Mouse (Mus musculus) limb, embryonic 14.5 days (tissue): ENCODE results near the gene Tpcn1. TPM values are rescaled to one million over a fixed set of nuclear protein-coding genes. Genes with fewer than 3 reads are reported as not detected.

Source experiments
- ATAC-seq: fragments of 200-750 bp; cut with Nextera tagmentation; 2 replicates; pipeline ENCODE4 v1.8.0; 2017; ENCODE audit warnings: low read depth, moderate number of reproducible peaks, moderate TSS enrichment; ENCODE audit not compliant: low FRiP score
- DNase-seq: peaks from one replicate; pipeline ENCODE4 v3.0.0-alpha.2; 2015; ENCODE audit warnings: low spot score
- H3K27ac ChIP-seq: fragments of 300-500 bp; sonication (generic); replicated peaks from 2 replicates; pipeline ENCODE4 v1.5.1; 2014; ENCODE audit warnings: low read depth, mild to moderate bottlenecking, low read length, moderate library complexity, mixed read lengths
- H3K27me3 ChIP-seq: fragments of 300-500 bp; sonication (generic); 2 replicates; pipeline ENCODE4 v1.6.1; 2014; ENCODE audit warnings: low read length, mixed read lengths; ENCODE audit not compliant: control insufficient read depth, insufficient read depth
- H3K36me3 ChIP-seq: fragments of 300-500 bp; sonication (generic); 2 replicates; pipeline ENCODE4 v1.6.1; 2014; ENCODE audit warnings: mild to moderate bottlenecking, low read length, moderate library complexity, mixed read lengths; ENCODE audit not compliant: control insufficient read depth, insufficient read depth
- H3K4me1 ChIP-seq: fragments of 300-500 bp; sonication (generic); 2 replicates; pipeline ENCODE4 v1.6.1; 2014; ENCODE audit warnings: antibody characterized with exemption, low read length, mixed read lengths; ENCODE audit not compliant: control insufficient read depth, insufficient read depth
- H3K4me2 ChIP-seq: fragments of 300-500 bp; sonication (generic); replicated peaks from 2 replicates; pipeline ENCODE4 v1.6.1; 2014; ENCODE audit warnings: low read depth, mild to moderate bottlenecking, low read length, moderate library complexity; ENCODE audit not compliant: severe bottlenecking
- H3K4me3 ChIP-seq: fragments of 300-500 bp; sonication (generic); replicated peaks from 2 replicates; pipeline ENCODE4 v1.5.1; 2014; ENCODE audit warnings: low read length
- H3K9ac ChIP-seq: fragments of 300-500 bp; sonication (generic); 2 replicates; pipeline ENCODE4 v1.6.1; 2014; ENCODE audit warnings: mild to moderate bottlenecking, low read depth, low read length, moderate library complexity; ENCODE audit not compliant: severe bottlenecking
- H3K9me3 ChIP-seq: fragments of 300-500 bp; sonication (generic); 2 replicates; pipeline ENCODE4 v1.6.1; 2016; ENCODE audit warnings: low read length; ENCODE audit not compliant: control insufficient read depth
- POLR2A ChIP-seq: fragments of 200-500 bp; IDR thresholded peaks from 2 replicates; pipeline ENCODE4 v1.8.0; 2012; ENCODE audit warnings: inconsistent platforms, mild to moderate bottlenecking, moderate library complexity, borderline replicate concordance; ENCODE audit not compliant: insufficient read depth, insufficient read length; ENCODE audit errors: extremely low read depth
- WGBS: fragments of 180-500 bp; shearing (Covaris S2); extraction: QIAGEN DNeasy Blood & Tissue Kit; methylation state at CpG from one replicate; pipeline ENCODE4 v1.1.7; 2014; 5-methylcytosine and 5-hydroxymethylcytosine counted together
- polyA plus RNA-seq, 2 experiments: library from polyadenylated mRNA; depleted of rRNA in 1 of 2; stranded (reverse) in 1 of 2; unstranded in 1 of 2; fragments of >200 nt; fragmentation: Nextera tagmentation in 1 of 2; extraction: Ambion mirVana in 1 of 2; gene quantifications; 2 replicates each; pipeline versions ENCODE4 v1.2.1 to v1.2.3; 2012 to 2014

Tpcn1 gene
- polyA plus RNA-seq, 2 experiments: 25.2 to 47.1 TPM

DNA sequence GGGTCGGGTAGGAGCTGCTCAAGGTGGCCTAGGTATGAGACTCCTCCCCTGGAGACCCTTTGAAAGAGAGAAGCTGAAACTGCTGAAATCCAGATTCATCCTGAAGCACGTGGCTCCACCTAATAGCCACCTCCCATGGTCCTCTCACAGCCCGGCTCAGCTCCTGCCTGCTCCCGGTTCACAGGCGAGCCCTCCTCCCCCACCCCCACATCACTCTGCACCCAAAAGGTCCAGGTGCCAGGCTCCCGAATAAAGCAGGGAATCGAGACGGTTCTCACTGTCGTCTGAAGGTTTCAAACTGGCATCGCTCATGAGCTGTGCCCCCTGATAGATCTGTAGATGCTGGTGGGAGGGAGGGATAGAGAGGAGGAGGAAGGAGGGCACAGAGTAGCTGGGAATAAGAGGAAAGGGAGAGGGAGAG is 16.8 kb upstream of the Tpcn1 start:
- 4% methylated on average over 10 of the region's 10 CpGs for WGBS
- Histone ChIP-seq H3K9ac (peak overlapping the region; percentile 25; the same call in 1 of the 2 replicates), H3K27ac (no peak overlapping the region), H3K4me1 (no peaks in the 10 kb centered on the region), H3K36me3 (0 out of 2 replicates have a peak, but pooled peaks cover 10% of the 10 kb centered on the region), H3K4me3 (peak overlapping the region; percentile 35), H3K4me2 (peak overlapping the region; percentile 61), H3K9me3 (no peaks in the 10 kb centered on the region), H3K27me3 (no peaks in the 10 kb centered on the region)
- TF ChIP-seq POLR2A: no peak
- peak; percentile 14; the same call in 1 of the 2 replicates for ATAC-seq
- no peak for DNase-seq

DNA sequence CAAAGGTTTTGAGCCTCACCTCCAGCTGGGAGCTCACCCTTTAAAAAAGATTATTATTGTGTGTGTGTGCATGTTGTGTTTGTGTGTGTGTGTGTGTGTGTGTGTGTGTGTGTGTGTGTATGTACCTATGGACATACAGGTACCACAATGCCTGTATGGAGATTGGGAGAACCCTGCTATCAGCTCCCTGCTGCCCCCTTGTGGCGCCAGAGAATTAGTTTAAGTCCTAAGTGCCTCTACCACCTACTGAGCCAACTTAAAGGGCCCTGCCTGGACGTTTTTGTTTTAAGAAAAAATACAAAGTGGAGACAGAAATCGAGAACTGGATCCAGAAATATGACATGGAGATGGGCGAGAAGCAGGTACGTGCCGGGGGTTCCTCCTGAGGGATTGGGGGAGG is 16.4 kb upstream of the Tpcn1 start:
- ATAC-seq (peak; percentile 46; the same call in 1 of the 2 replicates), DNase-seq (peak; percentile 76)
- no peaks in the 10 kb centered on the region for H3K27me3 ChIP-seq
- 0 out of 2 replicates have a peak, but pooled peaks cover 10% of the 10 kb centered on the region for H3K36me3 ChIP-seq
- peak overlapping the region; percentile 35 for H3K4me3 ChIP-seq
- 4% methylated on average over 6 of the region's 6 CpGs for WGBS
- H3K4me1 ChIP-seq: no peaks in the 10 kb centered on the region
- no peak for TF ChIP-seq POLR2A
- peak overlapping the region; percentile 61 for H3K4me2 ChIP-seq
- no peak overlapping the region for H3K27ac ChIP-seq
- H3K9me3 ChIP-seq: no peaks in the 10 kb centered on the region
- 0 out of 2 replicates have a peak overlapping the region, but pooled peaks have one; percentile 25 for H3K9ac ChIP-seq

DNA sequence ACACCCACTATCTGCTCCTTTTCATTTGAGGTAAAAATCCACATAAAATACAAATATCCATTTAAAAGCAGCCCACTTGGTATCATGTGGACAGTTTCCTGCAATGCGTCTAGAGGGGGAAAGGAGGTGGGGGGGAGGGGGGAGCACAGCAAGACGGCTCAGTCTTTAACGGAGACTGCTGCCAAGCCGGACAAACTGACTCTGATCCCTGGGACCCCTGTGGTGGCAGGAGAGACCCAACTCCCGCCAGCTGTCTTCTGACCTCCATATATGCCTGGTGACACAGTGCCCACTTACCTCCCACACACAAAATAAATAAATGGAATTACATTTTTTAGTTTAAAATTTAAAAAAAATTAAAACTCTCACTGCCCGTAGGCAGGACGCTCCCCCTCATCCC is 15.0 kb upstream of the Tpcn1 start:
- Histone ChIP-seq H3K36me3 (0 out of 2 replicates have a peak, but pooled peaks cover 4% of the 10 kb centered on the region), H3K9ac (no peak overlapping the region), H3K4me3 (no peak overlapping the region), H3K9me3 (no peaks in the 10 kb centered on the region), H3K27me3 (no peaks in the 10 kb centered on the region), H3K27ac (no peak overlapping the region), H3K4me2 (no peak overlapping the region), H3K4me1 (no peaks in the 10 kb centered on the region)
- ATAC-seq: no peak
- DNase-seq: no peak
- 52% methylated on average over 7 of the region's 7 CpGs for WGBS
- TF ChIP-seq POLR2A: no peak

DNA sequence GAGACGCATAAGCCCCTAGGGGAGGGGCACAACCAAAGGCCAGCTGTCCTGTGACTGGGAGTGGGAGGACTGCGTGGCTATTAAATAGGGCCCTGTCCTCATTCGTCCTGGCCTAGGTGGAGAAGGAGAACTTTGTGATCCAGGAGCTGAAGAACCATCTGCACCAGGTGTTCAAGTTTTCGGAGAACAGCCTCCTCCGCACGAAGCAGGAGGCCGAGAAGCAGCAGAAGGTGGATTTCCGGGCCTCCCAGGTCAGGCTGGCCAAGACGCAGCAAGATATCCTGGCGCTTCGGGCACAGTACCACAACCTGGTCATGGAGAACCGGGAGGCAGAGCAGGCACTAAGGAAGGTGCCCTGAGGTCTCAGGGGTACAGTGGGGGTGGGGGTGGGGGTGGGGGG is 13.7 kb upstream of the Tpcn1 start:
- no peaks in the 10 kb centered on the region for H3K27me3 ChIP-seq
- no peak for TF ChIP-seq POLR2A
- no peak overlapping the region for H3K4me3 ChIP-seq
- H3K9me3 ChIP-seq: no peaks in the 10 kb centered on the region
- ATAC-seq: no peak
- H3K9ac ChIP-seq: no peak overlapping the region
- WGBS: 93% methylated on average over 12 of the region's 12 CpGs
- H3K36me3 ChIP-seq: no peaks in the 10 kb centered on the region
- H3K4me1 ChIP-seq: no peaks in the 10 kb centered on the region
- no peak for DNase-seq
- H3K4me2 ChIP-seq: no peak overlapping the region
- H3K27ac ChIP-seq: no peak overlapping the region

DNA sequence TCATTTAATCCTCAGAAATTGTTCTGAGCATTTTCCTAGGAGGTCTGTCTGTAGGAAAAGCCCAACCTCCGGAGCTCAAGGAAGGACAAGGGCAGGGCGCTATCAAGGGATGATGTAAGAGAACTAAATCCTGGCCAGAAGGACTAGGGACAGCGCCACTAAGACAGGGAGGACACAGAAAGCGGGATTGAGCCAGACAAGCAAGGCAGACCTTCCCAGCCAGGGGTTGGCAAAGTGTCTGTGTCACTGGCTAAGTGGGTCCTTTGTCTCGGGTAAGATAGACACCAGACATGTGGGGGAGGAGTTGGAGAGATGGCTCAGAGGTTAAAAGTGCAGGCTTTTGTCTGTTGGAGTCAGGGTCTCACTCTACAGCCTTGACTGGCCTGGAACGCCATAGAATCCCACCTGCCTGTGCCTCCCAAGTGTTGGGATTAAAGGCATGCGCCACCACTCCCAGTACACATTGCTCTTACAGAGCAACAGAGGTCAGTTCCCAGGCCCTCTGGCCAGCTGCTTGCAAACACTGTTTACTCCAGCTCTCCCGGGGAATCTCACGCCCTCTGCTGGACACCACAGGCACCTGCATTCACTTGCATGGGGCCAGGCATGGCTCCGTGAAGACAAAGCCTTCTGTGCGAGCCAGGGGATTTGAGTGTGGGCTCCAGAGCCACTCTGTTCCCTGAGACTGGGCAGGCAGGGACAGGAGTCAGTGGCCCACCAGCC is 12.6 kb upstream of the Tpcn1 start:
- H3K4me3 ChIP-seq: no peak overlapping the region
- H3K4me2 ChIP-seq: no peak overlapping the region
- H3K9ac ChIP-seq: no peak overlapping the region
- no peak overlapping the region for H3K27ac ChIP-seq
- 69% methylated on average over 11 of the region's 11 CpGs for WGBS
- no peaks in the 10 kb centered on the region for H3K36me3 ChIP-seq
- H3K4me1 ChIP-seq: no peaks in the 10 kb centered on the region
- no peaks in the 10 kb centered on the region for H3K9me3 ChIP-seq
- no peaks in the 10 kb centered on the region for H3K27me3 ChIP-seq
- TF ChIP-seq POLR2A: no peak
- ATAC-seq (no peak), DNase-seq (no peak)
